Mouse (Mus musculus) MEL (cell line): ENCODE data around the gene Xpnpep1. TPM values are rescaled to one million over a fixed set of nuclear protein-coding genes. Genes with fewer than 3 reads are reported as not detected.

Experiments
- DNase-seq: peaks from one replicate; pipeline ENCODE4 v3.0.0; 2011; ENCODE audit warnings: low read depth, low spot score
- H3K27ac ChIP-seq: 2 replicates; pipeline ENCODE4 v1.5.1; 2012; ENCODE audit warnings: low read depth, mild to moderate bottlenecking, control low read depth, low read length, moderate library complexity; ENCODE audit not compliant: control insufficient read depth
- H3K27me3 ChIP-seq, 2 experiments: fragments of 150-350 bp in 1 of 2; sonication (generic) in 1 of 2; 2 replicates each; pipeline ENCODE4 v1.6.1; 2012; ENCODE audit warnings: low read length in 2 of 2, mild to moderate bottlenecking in 2 of 2, improper control_type of control experiment in 1 of 2, moderate library complexity in 1 of 2; ENCODE audit not compliant: insufficient read depth in 2 of 2, control insufficient read depth in 1 of 2
- H3K36me3 ChIP-seq, 2 experiments: 2 replicates each; pipeline ENCODE4 v1.6.1; 2012 to 2014; ENCODE audit warnings: low read length in 2 of 2, improper control_type of control experiment in 1 of 2, inconsistent platforms in 1 of 2, mild to moderate bottlenecking in 1 of 2; ENCODE audit not compliant: insufficient read depth in 2 of 2, control insufficient read depth in 1 of 2
- H3K4me1 ChIP-seq, 2 experiments: fragments of 150-350 bp in 1 of 2; sonication (generic) in 1 of 2; 2 replicates each; pipeline ENCODE4 v1.6.1; 2012; ENCODE audit warnings: low read length in 2 of 2, improper control_type of control experiment in 1 of 2, mild to moderate bottlenecking in 1 of 2; ENCODE audit not compliant: insufficient read depth in 2 of 2, control insufficient read depth in 1 of 2
- H3K4me3 ChIP-seq, 2 experiments: fragments of 150-350 bp in 1 of 2; sonication (generic) in 1 of 2; 2 replicates each; pipeline ENCODE4 v1.5.1; 2012; ENCODE audit warnings: low read depth in 2 of 2, low read length in 2 of 2, mild to moderate bottlenecking in 2 of 2, moderate library complexity in 2 of 2, control low read depth in 1 of 2, improper control_type of control experiment in 1 of 2; ENCODE audit not compliant: control insufficient read depth in 1 of 2, insufficient read depth in 1 of 2
- H3K79me2 ChIP-seq: 2 replicates; pipeline ENCODE4 v1.6.1; 2012; ENCODE audit warnings: mild to moderate bottlenecking, low read length, moderate library complexity; ENCODE audit not compliant: control insufficient read depth, poor library complexity, insufficient read depth
- H3K9ac ChIP-seq: 2 replicates; pipeline ENCODE4 v1.6.1; 2012; ENCODE audit warnings: low read depth, mild to moderate bottlenecking, control low read depth, low read length, moderate library complexity; ENCODE audit not compliant: control insufficient read depth, poor library complexity, severe bottlenecking
- H3K9me3 ChIP-seq: fragments of 150-350 bp; sonication (generic); replicated peaks from 2 replicates; pipeline ENCODE4 v1.6.1; 2012; ENCODE audit warnings: mild to moderate bottlenecking, low read length, improper control_type of control experiment, moderate library complexity; ENCODE audit not compliant: insufficient read depth
- ELF1 ChIP-seq: IDR thresholded peaks from 2 replicates; pipeline ENCODE4 v1.6.1; 2014; ENCODE audit warnings: low read depth, mild to moderate bottlenecking, inconsistent platforms, low read length, improper control_type of control experiment, moderate library complexity
- EP300 ChIP-seq, 2 experiments: IDR thresholded peaks; 2 replicates each; pipeline ENCODE4 v1.6.1; 2011; ENCODE audit warnings: improper control_type of control experiment in 2 of 2, low read length in 2 of 2, low read depth in 1 of 2, mild to moderate bottlenecking in 1 of 2
- GABPA ChIP-seq: IDR thresholded peaks from 2 replicates; pipeline ENCODE4 v1.6.1; 2012; ENCODE audit warnings: low read depth, mild to moderate bottlenecking, inconsistent platforms, low read length, improper control_type of control experiment, moderate library complexity
- GATA1 ChIP-seq: IDR thresholded peaks from 2 replicates; pipeline ENCODE4 v1.6.1; 2011; ENCODE audit warnings: low read depth, low read length, improper control_type of control experiment
- JUND ChIP-seq: IDR thresholded peaks from 2 replicates; pipeline ENCODE4 v1.6.1; 2011; ENCODE audit warnings: low read depth, mild to moderate bottlenecking, improper control_type of control experiment, low read length
- KAT2A ChIP-seq: conservative IDR thresholded peaks from 2 replicates; pipeline ENCODE4 v1.6.1; 2012; ENCODE audit warnings: low read depth, low read length, improper control_type of control experiment, inconsistent platforms
- NELFE ChIP-seq: IDR thresholded peaks from 2 replicates; pipeline ENCODE4 v1.6.1; 2011; ENCODE audit warnings: low read depth, low read length, improper control_type of control experiment
- POLR2AphosphoS2 ChIP-seq: IDR thresholded peaks from 2 replicates; pipeline ENCODE4 v1.6.1; 2011; ENCODE audit warnings: low read length, improper control_type of control experiment
- SIN3A ChIP-seq: IDR thresholded peaks from 2 replicates; pipeline ENCODE4 v1.6.1; 2012; ENCODE audit warnings: low read length, improper control_type of control experiment, inconsistent platforms
- SMC3 ChIP-seq: IDR thresholded peaks from 2 replicates; pipeline ENCODE4 v1.6.1; 2011; ENCODE audit warnings: low read depth, low read length, improper control_type of control experiment
- TAL1 ChIP-seq: IDR thresholded peaks from 2 replicates; pipeline ENCODE4 v1.6.1; 2012; ENCODE audit warnings: mild to moderate bottlenecking, inconsistent platforms, low read length, moderate library complexity, mixed read lengths
- TCF12 ChIP-seq: IDR thresholded peaks from 2 replicates; pipeline ENCODE4 v1.6.1; 2014; ENCODE audit warnings: low read depth, mild to moderate bottlenecking, inconsistent platforms, low read length, improper control_type of control experiment, moderate library complexity
- UBTF ChIP-seq: IDR thresholded peaks from 2 replicates; pipeline ENCODE4 v1.6.1; 2012; ENCODE audit warnings: low read depth, mild to moderate bottlenecking, inconsistent platforms, low read length, improper control_type of control experiment, moderate library complexity, borderline replicate concordance; ENCODE audit not compliant: insufficient read depth
- USF2 ChIP-seq, 2 experiments: IDR thresholded peaks; 2 replicates each; pipeline ENCODE4 v1.6.1; 2011 to 2012; ENCODE audit warnings: improper control_type of control experiment in 2 of 2, low read length in 2 of 2, borderline replicate concordance in 1 of 2, inconsistent platforms in 1 of 2, low read depth in 1 of 2, mild to moderate bottlenecking in 1 of 2; ENCODE audit not compliant: insufficient read depth in 1 of 2
- ZC3H11A ChIP-seq: IDR thresholded peaks from 2 replicates; pipeline ENCODE4 v1.6.1; 2012; ENCODE audit warnings: low read depth, mild to moderate bottlenecking, inconsistent platforms, low read length, improper control_type of control experiment
- ZKSCAN1 ChIP-seq: IDR thresholded peaks from 2 replicates; pipeline ENCODE4 v1.6.1; 2012; ENCODE audit warnings: low read depth, mild to moderate bottlenecking, inconsistent platforms, low read length, improper control_type of control experiment, moderate library complexity
- ZMIZ1 ChIP-seq: IDR thresholded peaks from 2 replicates; pipeline ENCODE4 v1.6.1; 2012; ENCODE audit warnings: low read depth, mild to moderate bottlenecking, inconsistent platforms, low read length, improper control_type of control experiment, moderate library complexity
- ZNF384 ChIP-seq: IDR thresholded peaks from 2 replicates; pipeline ENCODE4 v1.6.1; 2012; ENCODE audit warnings: low read depth, mild to moderate bottlenecking, inconsistent platforms, low read length, improper control_type of control experiment
- polyA plus RNA-seq, 2 experiments: library from polyadenylated mRNA; stranded (reverse) in 1 of 2; unstranded in 1 of 2; fragments of >175 nt in 1 of 2; fragments of >200 nt in 1 of 2; gene quantifications; 2 replicates each; pipeline versions ENCODE4 v1.2.1 to v1.2.4; 2012; ENCODE audit warnings: low replicate concordance in 2 of 2, low read depth in 1 of 2; ENCODE audit not compliant: insufficient read length in 2 of 2, insufficient read depth in 1 of 2, missing spikeins in 1 of 2
- total RNA-seq: library from RNA; depleted of rRNA; stranded (reverse); fragments of 300-350 nt; gene quantifications from 2 replicates; pipeline ENCODE4 v1.2.3, GENCODE M21; 2012

Xpnpep1 gene
- total and polyA plus RNA-seq, 3 experiments, result 428 to 531 (median 526) TPM

DNA sequence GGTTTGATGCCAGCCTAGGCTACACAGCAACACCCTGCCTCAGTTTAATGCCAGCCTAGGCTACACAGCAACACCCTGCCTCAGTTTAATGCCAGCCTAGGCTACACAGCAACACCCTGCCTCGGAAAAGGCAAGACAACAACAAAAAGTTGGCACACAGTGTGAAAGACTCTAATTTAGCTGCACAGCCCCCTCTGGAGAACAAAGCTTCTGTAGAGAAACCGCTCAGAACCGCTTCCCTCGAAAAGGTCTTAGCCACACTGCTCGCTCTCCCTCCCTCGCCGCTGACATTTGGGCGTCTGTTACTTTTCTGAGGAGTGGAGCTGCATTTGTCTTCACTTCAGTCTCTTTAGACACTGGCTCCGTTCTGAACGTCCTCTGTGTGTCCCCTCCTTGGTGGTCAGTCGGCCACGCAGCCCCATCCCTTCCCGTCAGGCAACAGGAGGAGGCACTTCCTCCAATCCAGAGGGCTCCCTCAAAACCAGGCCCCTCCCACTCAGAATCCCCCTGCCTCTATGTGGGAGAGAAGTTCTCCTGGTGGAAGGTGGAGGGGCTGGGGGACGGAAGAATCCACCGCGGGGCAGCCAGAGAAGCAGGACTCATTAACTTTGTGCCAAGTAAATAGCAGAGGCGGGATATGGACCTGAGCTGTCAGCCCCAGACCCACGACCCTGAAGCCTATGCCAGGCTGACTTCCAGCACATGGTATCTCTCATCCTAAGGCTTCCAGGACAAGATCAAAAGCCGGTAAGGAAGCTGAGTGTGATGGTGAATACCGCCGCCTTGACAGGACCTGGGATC lies 24.9 kb downstream of the Xpnpep1 start:
- no peak overlapping the region for H3K27ac ChIP-seq
- H3K36me3 ChIP-seq, result peaks cover 0 to 23% of the 10 kb centered on the region in 2 experiments; a peak in 2 of 4 replicates
- H3K4me1 ChIP-seq, result no peaks in the 10 kb centered on the region
- no peaks in the 10 kb centered on the region for H3K27me3 ChIP-seq
- H3K79me2 ChIP-seq, result peaks cover 9% of the 10 kb centered on the region
- no peak for TF ChIP-seq JUND
- no peak for TF ChIP-seq EP300 (IDR thresholded peaks at IDR 0.05; ENCODE audit: low read depth in 1 of 2, low read length in 2 of 2)
- no peak for TF ChIP-seq SMC3
- no peak for TF ChIP-seq ZNF384
- TF ChIP-seq TCF12, result no peak
- TF ChIP-seq GATA1, result no peak
- TF ChIP-seq ZMIZ1, result no peak
- TF ChIP-seq TAL1, result no peak
- no peak for TF ChIP-seq SIN3A
- no peak for TF ChIP-seq POLR2AphosphoS2
- TF ChIP-seq GABPA, result no peak
- TF ChIP-seq NELFE, result no peak
- TF ChIP-seq ZC3H11A, result no peak
- no peak for DNase-seq
- H3K9ac ChIP-seq, result no peak overlapping the region
- no peaks in the 10 kb centered on the region for H3K9me3 ChIP-seq
- H3K4me3 ChIP-seq, result no peak overlapping the region

DNA sequence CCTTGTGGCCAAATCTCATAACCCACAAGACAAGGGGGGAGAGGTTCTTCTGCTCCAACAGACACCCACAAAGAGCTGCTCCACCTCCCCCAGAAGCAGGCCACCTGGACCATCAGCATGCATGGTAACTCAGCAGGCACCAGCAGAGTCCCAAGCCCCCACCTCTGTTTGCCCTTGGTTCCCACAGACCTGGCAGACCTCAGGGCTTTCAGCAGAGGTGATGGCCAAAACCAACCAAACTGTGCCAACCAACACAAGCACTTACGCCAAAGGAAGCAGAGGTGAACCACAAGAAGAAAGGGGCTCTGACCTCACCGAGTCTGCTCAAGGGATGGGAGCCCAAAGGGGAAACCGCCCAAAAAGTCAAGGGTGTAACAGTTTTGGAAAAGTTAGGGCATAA lies 26.3 kb downstream of the Xpnpep1 start:
- H3K27me3 ChIP-seq, result no peaks in the 10 kb centered on the region
- peaks cover 2% of the 10 kb centered on the region for H3K79me2 ChIP-seq
- TF ChIP-seq UBTF (no peak), USF2 (IDR thresholded peaks at IDR 0.05; ENCODE audit: borderline replicate concordance in 1 of 2, insufficient read depth in 1 of 2, low read depth in 1 of 2, low read length in 2 of 2) (no peak), KAT2A (no peak), SMC3 (no peak), ZKSCAN1 (no peak), EP300 (IDR thresholded peaks at IDR 0.05; ENCODE audit: low read depth in 1 of 2, low read length in 2 of 2) (no peak), ELF1 (no peak)
- TF ChIP-seq, all 39 proteins: peak for 0
- DNase-seq, result no peak
- Histone ChIP-seq H3K27ac (no peak overlapping the region), H3K4me1 (no peaks in the 10 kb centered on the region), H3K9ac (no peak overlapping the region), H3K36me3 (peaks cover 0 to 24% of the 10 kb centered on the region in 2 experiments; a peak in 2 of 4 replicates), H3K9me3 (no peaks in the 10 kb centered on the region), H3K4me3 (no peak overlapping the region)
